Mouse (Mus musculus) forebrain, postnatal 0 days (tissue): Measurements from ENCODE around the gene Lpcat4. TPM values are rescaled to one million over a fixed set of nuclear protein-coding genes. Genes with fewer than 3 reads are reported as not detected.

Experiments
- ATAC-seq: fragments of 200-750 bp; cut with Nextera tagmentation; 2 replicates; pipeline ENCODE4 v1.8.0; 2017; ENCODE audit warnings: mild to moderate bottlenecking, moderate library complexity
- DNase-seq: peaks from one replicate; pipeline ENCODE4 v3.0.0-alpha.2; 2015
- H3K27ac ChIP-seq: fragments of 300-500 bp; sonication (generic); 2 replicates; pipeline ENCODE4 v1.5.1; 2014; ENCODE audit warnings: low read depth, mild to moderate bottlenecking, antibody characterized with exemption, low read length, moderate library complexity, mixed read lengths
- H3K27me3 ChIP-seq: fragments of 300-500 bp; sonication (generic); 2 replicates; pipeline ENCODE4 v1.6.1; 2014; ENCODE audit warnings: mild to moderate bottlenecking, low read length, mixed read lengths; ENCODE audit not compliant: insufficient read depth
- H3K36me3 ChIP-seq: fragments of 300-500 bp; sonication (generic); 2 replicates; pipeline ENCODE4 v1.6.1; 2014; ENCODE audit warnings: mild to moderate bottlenecking, moderate library complexity; ENCODE audit not compliant: insufficient read depth
- H3K4me1 ChIP-seq: fragments of 300-500 bp; sonication (generic); 2 replicates; pipeline ENCODE4 v1.6.1; 2014; ENCODE audit warnings: antibody characterized with exemption; ENCODE audit not compliant: insufficient read depth
- H3K4me2 ChIP-seq: fragments of 300-500 bp; sonication (generic); 2 replicates; pipeline ENCODE4 v1.6.1; 2014; ENCODE audit warnings: low read depth, mild to moderate bottlenecking, moderate library complexity
- H3K4me3 ChIP-seq: fragments of 300-500 bp; sonication (generic); 2 replicates; pipeline ENCODE4 v1.5.1; 2014; ENCODE audit warnings: low read depth, low read length, mixed read lengths
- H3K9ac ChIP-seq: fragments of 300-500 bp; sonication (generic); 2 replicates; pipeline ENCODE4 v1.6.1; 2014; ENCODE audit warnings: mild to moderate bottlenecking
- H3K9me3 ChIP-seq: fragments of 300-500 bp; sonication (generic); 2 replicates; pipeline ENCODE4 v1.6.1; 2016; ENCODE audit warnings: low read length
- CTCF ChIP-seq: sonication (generic); IDR thresholded peaks from 2 replicates; pipeline ENCODE4 v1.5.1; 2016; ENCODE audit warnings: antibody characterized with exemption, control low read depth, low read depth
- WGBS: fragments of 180-500 bp; shearing (Covaris S2); extraction: QIAGEN DNeasy Blood & Tissue Kit; methylation state at CpG from one replicate; pipeline ENCODE4 v1.1.7; 2014; 5-methylcytosine and 5-hydroxymethylcytosine counted together
- polyA plus RNA-seq: library from polyadenylated mRNA; unstranded; fragments of >200 nt; fragmentation: Nextera tagmentation; extraction: Ambion mirVana; gene quantifications from 2 replicates; pipeline ENCODE4 v1.2.1, GENCODE M21; 2015
- total RNA-seq: library from RNA; depleted of rRNA; stranded (reverse); fragments of >200 nt; gene quantifications from 2 replicates; pipeline ENCODE4 v1.2.3, GENCODE M21; 2014

Lpcat4 gene
- total and polyA plus RNA-seq, 2 experiments from 2014 or later, result 17.3 to 27.6 TPM

- H3K9ac ChIP-seq, result no peak overlapping the region
- H3K27me3 ChIP-seq, result no peaks in the 10 kb centered on the region
- no peaks in the 10 kb centered on the region for H3K36me3 ChIP-seq
- no peak overlapping the region for H3K4me2 ChIP-seq
- no peaks in the 10 kb centered on the region for H3K4me1 ChIP-seq
- no peak overlapping the region for H3K4me3 ChIP-seq
- no peak for ATAC-seq
- H3K9me3 ChIP-seq, result no peaks in the 10 kb centered on the region
- no peak overlapping the region for H3K27ac ChIP-seq
- TF ChIP-seq CTCF, result no peak
- no peak for DNase-seq
- WGBS, result 88% methylated on average over 5 of the region's 5 CpGs
Observed at GRCm38 (mm10) chr2:112220880-112221279, 18.4 kb upstream of the Lpcat4 start.

GRCm38 (mm10) chr2:112222607-112223006, 16.7 kb upstream of the Lpcat4 start:
- H3K4me1 ChIP-seq, result no peaks in the 10 kb centered on the region
- 82% methylated on average over 5 of the region's 5 CpGs for WGBS
- no peak for TF ChIP-seq CTCF
- no peaks in the 10 kb centered on the region for H3K9me3 ChIP-seq
- no peak overlapping the region for H3K4me2 ChIP-seq
- no peaks in the 10 kb centered on the region for H3K36me3 ChIP-seq
- DNase-seq (no peak), ATAC-seq (no peak)
- H3K27ac ChIP-seq, result no peak overlapping the region
- H3K9ac ChIP-seq, result no peak overlapping the region
- no peaks in the 10 kb centered on the region for H3K27me3 ChIP-seq
- no peak overlapping the region for H3K4me3 ChIP-seq

GRCm38 (mm10) chr2:112224356-112224755, 14.9 kb upstream of the Lpcat4 start:
- ATAC-seq (no peak), DNase-seq (no peak)
- no peak for TF ChIP-seq CTCF
- no peaks in the 10 kb centered on the region for H3K9me3 ChIP-seq
- no peak overlapping the region for H3K27ac ChIP-seq
- 60% methylated on average over 4 of the region's 4 CpGs for WGBS
- H3K9ac ChIP-seq, result no peak overlapping the region
- no peaks in the 10 kb centered on the region for H3K4me1 ChIP-seq
- no peaks in the 10 kb centered on the region for H3K36me3 ChIP-seq
- H3K27me3 ChIP-seq, result no peaks in the 10 kb centered on the region
- no peak overlapping the region for H3K4me3 ChIP-seq
- H3K4me2 ChIP-seq, result no peak overlapping the region

GRCm38 (mm10) chr2:112232623-112233022, 6.6 kb upstream of the Lpcat4 start:
- Histone ChIP-seq H3K4me1 (no peaks in the 10 kb centered on the region), H3K9me3 (no peaks in the 10 kb centered on the region), H3K9ac (no peak overlapping the region), H3K27ac (no peak overlapping the region), H3K36me3 (no peaks in the 10 kb centered on the region), H3K27me3 (no peaks in the 10 kb centered on the region), H3K4me3 (no peak overlapping the region), H3K4me2 (no peak overlapping the region)
- 93% methylated on average over 1 of the region's 1 CpGs for WGBS
- ATAC-seq (no peak), DNase-seq (no peak)
- no peak for TF ChIP-seq CTCF

- TF ChIP-seq CTCF, result no peak
- WGBS, result 69% methylated on average over 2 of the region's 2 CpGs
- no peaks in the 10 kb centered on the region for H3K27me3 ChIP-seq
- H3K4me2 ChIP-seq, result no peak overlapping the region
- no peaks in the 10 kb centered on the region for H3K4me1 ChIP-seq
- no peak overlapping the region for H3K27ac ChIP-seq
- H3K4me3 ChIP-seq, result no peak overlapping the region
- H3K9me3 ChIP-seq, result no peaks in the 10 kb centered on the region
- H3K9ac ChIP-seq, result no peak overlapping the region
- DNase-seq, result no peak
- ATAC-seq, result no peak
- H3K36me3 ChIP-seq, result no peaks in the 10 kb centered on the region
Observed at GRCm38 (mm10) chr2:112236620-112237019, 2.6 kb upstream of the Lpcat4 start.

GRCm38 (mm10) chr2:112238006-112238405, 1.3 kb upstream of the Lpcat4 start:
- Histone ChIP-seq H3K36me3 (no peaks in the 10 kb centered on the region), H3K9ac (no peak overlapping the region), H3K9me3 (no peaks in the 10 kb centered on the region), H3K4me1 (no peaks in the 10 kb centered on the region), H3K27me3 (no peaks in the 10 kb centered on the region), H3K4me3 (no peak overlapping the region), H3K27ac (no peak overlapping the region), H3K4me2 (no peak overlapping the region)
- TF ChIP-seq CTCF, result no peak
- 11% methylated on average over 4 of the region's 4 CpGs for WGBS
- DNase-seq, result no peak
- ATAC-seq, result no peak

GRCm38 (mm10) chr2:112239935-112240721, 860 bp downstream of the Lpcat4 start:
- DNase-seq, result peak; percentile 71
- WGBS, result under 1% methylated on average over 25 of the region's 28 CpGs
- TF ChIP-seq CTCF, result peak; percentile 42
- Histone ChIP-seq H3K4me3 (peak overlapping the region; percentile 83), H3K36me3 (peaks cover 10% of the 10 kb centered on the region), H3K27me3 (no peaks in the 10 kb centered on the region), H3K4me2 (peak overlapping the region; percentile 77), H3K9ac (peak overlapping the region; percentile 96), H3K9me3 (no peaks in the 10 kb centered on the region), H3K27ac (peak overlapping the region; percentile 93), H3K4me1 (no peaks in the 10 kb centered on the region)
- ATAC-seq, result peak; percentile 68
